Mouse (Mus musculus) cerebellum, adult 2 months (tissue): ENCODE measurements around the gene Grk5.

Source experiments
- CTCF ChIP-seq: fragments of 200-500 bp; IDR thresholded peaks from 2 replicates; pipeline ENCODE4 v1.5.1; 2011; ENCODE audit warnings: low read depth, mild to moderate bottlenecking, control low read depth, low read length, moderate library complexity, borderline replicate concordance; ENCODE audit not compliant: insufficient read depth
- POLR2A ChIP-seq: fragments of 200-500 bp; IDR thresholded peaks from 2 replicates; pipeline ENCODE4 v1.6.1; 2011; ENCODE audit warnings: low read length, control low read depth, borderline replicate concordance; ENCODE audit not compliant: insufficient read depth

GRCm38 (mm10) chr19:61140342-61141206, 251.0 kb downstream of the Grk5 start, which contains the start of gene Zfp950:
- TF ChIP-seq CTCF (no peak), POLR2A (peak; percentile 67; the same call in 1 of the 2 replicates)
